Mouse (Mus musculus) thymus, adult 18-20 months (tissue): Measurements from ENCODE around the gene Ipo13.

Source experiments
- DNase-seq, 2 experiments: peaks; one replicate each; pipeline ENCODE4 v3.0.0; 2022; ENCODE audit warnings: mixed read lengths in 2 of 2

Gene Ipo13

DNA sequence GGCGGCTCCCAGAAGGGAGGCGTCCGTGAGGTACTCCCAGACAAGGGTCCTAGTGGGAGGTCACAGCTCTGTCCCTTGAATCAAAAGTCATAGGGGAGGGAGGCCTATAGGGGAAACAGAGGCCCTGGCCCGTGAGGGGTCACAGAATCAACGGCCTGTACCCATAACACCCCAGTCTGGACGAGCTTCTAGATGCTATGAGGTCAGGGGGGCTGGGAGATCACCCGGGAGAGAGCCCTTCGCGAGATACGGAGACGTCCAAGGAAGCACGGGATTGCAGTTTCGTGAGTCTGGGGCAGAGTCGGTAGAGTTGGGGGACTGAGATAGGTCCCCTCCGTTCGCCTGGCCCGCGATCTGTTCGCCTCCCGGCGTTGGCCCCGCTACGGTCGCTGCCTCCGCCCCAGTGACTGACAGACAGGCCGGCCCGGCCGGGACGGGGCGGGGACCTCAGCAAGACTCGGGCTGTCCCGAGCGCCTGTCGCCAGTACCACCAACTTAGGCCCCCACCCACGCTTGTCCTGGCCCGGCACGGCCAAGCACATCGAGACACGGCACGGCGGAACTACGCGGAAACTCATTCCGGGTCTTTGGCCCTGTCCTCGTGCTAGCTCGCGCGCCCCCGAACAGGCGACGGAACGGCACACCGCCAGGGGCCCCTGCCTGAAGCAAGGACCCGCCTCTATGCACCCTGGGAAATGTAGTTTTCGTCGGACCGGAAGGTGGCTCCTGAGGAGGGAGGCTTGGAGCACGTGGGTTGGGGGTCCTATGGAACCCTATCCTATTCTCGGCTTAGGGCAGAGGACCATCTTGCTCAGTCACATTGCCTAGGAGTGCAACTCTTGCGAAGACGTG lies at the start of gene Ipo13:
TSS of gene Ipo13 (minus strand) at position 409 of the 852 bp plus-strand sequence.
- DNase-seq = peak; percentile 84 to 90

DNA sequence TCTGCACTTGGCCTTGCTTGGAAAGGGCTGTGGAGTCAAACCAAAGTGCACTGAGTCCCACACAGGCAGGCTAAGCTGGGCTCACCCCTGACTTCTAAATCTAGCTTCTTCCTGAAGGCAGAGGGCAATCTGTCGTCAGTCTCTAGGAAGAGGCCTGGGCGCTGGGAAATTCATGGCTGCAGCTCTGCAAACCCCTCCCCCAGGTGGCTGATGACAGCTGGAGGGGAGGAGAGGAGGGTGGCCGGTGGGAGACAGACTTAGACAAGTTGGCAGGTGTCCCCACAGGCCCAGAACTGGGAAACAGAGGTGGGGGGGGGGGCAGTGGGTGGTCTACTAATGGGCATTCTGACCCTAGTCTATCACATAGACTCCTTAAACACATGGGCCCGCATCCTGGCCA lies 42.7 kb upstream of the Ipo13 start:
- DNase-seq = no peak

DNA sequence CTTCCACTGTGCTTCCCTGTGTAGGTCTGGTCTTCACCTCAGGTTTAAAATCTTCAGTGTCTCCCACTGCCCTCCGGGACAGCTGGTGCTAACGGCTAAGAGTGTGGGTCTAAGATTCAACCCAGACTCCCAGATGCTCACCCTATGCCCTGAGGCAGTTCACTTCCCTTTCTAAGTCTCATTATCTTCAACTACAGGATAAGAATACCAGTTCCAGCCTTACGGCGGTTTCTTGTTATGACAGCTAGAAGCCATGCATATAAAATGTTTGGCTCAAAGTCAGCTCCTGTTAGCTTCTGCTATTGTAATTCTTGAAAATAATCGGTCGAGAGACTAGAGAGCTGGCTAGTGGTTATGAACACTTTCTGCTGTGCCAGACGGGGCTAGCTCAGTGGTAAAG lies 32.7 kb upstream of the Ipo13 start:
- DNase-seq = no peak

DNA sequence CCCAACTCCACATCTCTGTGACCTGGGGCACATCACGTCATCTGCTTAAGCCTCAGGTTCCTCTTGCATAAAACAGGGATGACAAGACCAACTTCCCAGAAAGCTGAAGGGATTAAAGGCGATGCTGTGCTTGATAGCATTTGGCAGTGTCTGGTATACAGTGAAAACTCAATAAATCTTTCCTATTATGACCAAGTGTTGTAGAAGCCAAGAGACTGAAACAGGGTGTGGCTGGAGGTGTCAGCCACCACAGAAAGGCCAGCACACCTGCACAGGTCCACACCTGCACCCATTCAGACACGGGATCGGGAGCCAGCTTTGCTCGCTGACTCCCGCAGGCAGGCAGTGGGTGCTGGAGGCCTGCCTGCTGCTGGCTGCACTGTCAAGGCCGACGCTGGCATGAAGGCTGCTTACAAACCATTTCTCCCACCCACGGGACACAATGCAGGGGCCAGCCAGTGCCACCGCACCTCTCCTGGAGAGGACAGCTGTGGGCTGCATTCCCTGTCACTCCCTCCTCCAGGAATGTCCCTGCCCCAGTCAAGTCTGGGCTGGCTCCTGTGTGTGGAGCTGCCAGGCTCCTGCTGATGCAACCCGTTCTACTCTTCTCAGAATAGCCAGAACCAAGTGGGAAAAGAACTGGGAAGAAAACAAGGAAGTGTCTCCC lies 32.0 kb upstream of the Ipo13 start:
- DNase-seq = no peak

DNA sequence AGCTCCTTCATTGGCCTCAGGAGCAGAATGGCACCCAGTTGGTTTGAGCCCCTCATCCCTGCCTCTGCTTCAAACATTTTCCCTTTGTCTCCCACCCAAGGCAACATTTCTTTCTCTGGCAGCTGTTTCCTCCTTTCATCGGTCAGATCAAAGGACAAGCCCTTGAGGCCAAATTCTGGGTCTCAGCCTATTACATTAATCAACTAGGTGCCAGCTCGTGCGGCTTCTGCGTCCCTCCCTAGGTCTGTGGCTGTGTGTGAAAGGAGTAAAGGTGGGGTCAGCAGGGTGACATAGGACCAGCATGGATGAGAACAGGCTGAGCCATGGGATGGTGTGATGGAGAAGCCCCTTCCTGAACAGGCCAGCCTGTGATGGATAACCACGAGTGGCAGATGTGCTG lies 28.5 kb upstream of the Ipo13 start:
- DNase-seq = no peak

DNA sequence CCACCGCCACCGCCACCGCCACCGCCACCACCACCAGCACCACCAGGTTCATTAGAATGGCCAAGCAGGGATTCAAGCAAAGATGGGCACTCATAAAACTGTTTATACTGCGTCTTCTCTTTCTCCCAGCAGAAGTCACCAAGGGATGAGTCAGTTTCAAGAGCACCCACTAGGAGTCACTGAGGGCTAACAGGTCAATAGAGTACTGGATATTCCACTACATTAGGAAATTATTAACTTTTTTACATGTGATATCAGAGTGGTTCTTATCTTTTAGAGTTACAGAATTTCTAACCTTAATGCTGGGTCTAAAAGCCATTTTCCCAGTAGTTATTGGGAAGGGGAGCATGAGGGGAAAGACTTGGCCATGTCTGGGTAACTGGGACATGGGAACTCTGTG lies 22.2 kb upstream of the Ipo13 start:
- no peak for DNase-seq

DNA sequence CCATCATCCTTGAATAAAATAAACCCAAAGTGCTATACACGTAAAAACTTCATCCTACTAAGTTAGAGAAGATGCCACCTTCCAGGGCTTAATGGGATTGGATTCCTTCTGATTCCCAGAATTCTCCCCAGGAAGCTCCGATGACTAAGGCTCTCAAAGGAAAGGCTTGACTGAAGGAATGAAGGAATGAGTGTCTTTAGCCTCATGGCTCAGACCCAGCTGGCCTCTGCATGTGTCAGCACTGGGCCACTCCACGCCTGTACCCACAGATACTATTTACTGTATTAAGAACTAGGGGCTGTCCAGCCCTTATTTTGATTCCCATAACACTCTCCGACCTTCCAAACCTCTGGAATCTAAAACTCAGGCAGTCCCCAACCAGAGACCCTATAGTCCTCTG lies 19.3 kb upstream of the Ipo13 start:
- DNase-seq = no peak

DNA sequence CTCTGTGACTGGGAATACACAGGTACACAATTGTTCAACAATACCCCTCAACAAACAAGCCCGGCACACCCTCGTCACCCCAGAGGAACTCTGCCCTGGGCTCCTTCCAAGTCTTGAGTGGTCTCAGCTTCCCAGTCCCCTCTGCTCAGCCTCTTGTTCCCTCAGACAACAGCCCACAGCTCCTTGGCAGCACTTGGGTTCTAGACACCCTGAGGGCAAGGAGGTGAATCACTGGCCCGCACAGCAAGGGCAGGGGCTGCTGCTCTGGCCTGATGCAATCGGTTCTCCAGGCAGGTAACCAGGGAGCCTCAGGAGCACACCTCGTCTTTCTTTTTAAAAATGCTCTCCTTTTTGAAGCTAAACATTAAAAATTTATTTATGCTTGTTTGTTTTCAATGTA lies 18.4 kb upstream of the Ipo13 start:
- DNase-seq = no peak

DNA sequence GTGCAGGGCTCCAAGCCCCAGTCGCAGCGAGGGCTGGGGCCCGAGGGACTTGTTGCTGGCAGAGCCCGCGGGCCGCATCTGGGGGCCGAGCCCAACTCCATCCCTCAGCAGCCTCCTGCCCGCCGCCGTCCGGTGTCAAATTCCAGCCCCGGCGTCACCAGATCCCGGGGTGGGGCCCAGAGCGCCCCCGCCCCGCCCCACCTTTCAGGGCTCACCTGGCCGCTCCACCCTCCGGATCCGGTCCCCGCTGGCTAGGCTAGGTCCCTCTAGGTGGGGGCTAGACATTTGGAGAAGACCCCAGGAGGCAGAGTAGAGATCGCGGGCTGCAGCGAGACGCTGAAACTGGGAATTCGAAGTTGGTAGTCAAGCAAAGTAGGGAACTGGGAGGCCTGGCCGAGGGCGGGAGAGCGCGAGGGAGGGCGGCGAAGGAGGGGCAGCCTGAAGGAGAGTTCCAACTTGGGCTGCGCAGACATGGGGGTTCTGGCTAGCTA lies 14.6 kb upstream of the Ipo13 start, which contains the start of gene Artn:
TSS of gene Artn (minus strand) at position 373 of the 491 bp plus-strand sequence.
- DNase-seq = no peak

DNA sequence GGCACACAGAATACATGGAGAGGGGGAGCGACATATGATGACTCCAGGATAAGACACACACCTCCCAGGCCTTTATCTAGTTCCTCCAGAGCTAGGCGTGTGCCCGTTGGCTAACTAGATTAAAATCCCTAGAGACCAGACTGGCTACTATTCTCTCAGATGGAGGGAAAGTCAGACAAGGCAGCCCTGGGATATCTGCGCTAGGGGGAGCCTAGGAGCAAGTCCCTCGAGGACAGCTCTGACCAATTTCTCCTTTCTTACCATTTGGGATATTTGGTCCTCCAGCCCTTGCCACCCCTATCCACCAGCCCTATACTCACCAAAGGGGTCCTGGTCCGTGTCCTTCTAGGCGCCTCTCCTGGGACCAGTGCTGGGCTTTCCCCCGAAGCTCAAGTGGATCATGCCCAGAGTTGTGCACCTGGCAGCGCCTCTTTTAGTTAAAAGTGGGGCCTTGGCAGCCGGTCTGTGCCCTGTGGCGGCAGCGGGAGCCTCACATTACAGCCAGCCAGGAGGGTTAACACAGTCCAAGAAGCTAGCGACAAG lies 14.0 kb upstream of the Ipo13 start:
- DNase-seq = no peak

DNA sequence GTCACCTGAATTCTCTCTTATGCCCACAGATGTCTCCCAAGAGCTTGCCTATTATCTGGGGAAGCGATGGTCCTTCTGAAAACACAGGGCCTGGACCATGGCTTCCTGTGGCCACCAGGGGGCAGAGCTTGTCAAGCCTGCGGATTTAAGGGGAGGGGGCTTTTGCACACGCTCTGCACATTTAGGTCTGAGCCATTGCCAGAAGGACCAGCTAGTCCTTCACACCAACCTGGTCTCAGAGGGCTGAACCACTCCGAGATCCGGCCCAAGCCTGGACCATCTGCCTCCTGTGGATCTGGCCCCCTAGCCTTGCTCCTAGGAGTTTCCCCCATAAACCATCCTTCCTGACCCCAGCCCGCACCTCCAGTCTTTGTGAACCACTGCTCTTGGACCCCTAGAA lies 13.4 kb upstream of the Ipo13 start:
- no peak for DNase-seq

DNA sequence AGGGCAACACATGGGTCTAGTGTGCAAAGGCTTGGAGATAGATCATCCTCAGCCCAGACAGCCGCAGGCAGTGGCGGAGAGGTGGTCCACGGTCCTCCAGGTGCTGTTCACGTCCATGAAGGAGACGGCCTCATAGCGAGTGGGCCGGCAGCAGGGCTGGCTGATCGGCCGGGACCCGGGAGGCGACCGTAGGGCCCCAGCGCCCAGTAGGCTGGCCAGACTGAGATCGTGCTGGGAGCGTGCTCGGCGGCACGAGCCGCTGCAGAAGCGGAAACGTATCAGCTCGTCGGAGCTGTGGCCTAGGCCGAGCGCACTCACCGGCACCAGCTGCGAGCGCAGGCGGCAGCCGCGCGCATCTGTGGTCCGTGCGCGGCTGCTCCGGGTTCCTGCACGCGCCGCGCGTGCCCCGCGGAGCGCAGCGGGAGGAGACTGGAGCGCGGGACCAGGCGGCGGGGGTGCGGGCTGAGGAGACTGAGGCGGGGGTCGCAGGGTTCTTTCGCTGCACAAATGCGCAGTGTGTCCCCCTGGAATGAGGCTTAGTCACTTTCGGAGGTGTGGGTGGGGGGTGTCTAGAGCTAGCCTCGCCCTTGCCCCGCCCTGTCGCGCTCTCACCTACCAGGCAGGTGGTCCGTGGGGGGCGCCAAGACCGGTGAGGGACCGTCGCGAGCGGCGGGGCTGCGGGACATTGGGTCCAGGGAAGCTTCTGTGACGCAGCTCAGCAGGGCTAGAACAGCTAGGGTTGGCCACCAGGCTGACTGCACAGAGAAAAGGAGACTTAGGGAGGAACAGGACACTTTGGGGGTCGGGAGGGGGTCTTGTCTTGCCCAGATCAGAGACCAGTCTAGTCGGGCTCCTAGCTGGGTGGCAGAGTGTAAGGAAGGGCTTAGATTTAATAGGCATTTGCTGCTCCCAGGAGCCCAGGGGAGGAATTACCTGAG lies 12.0 kb upstream of the Ipo13 start:
- no peak for DNase-seq

DNA sequence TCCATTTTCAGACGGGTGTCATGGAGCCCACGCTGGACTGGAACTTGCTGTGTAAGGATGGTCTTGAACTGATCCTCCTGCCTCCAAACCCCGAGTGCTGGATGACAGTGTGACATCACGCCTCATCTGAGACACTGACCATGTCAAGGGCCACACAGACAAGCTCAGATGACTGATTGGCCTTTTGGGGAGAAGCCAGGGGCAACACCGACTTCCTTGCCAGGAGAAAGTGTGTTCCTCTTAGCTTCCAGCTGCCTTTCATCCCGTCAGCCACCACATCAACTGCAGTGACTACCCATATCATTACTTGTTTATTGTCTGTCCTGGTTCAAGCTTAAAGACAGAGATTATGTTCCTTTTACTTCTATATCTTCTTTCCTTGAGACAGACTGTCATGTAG lies 10.1 kb upstream of the Ipo13 start:
- DNase-seq = no peak

DNA sequence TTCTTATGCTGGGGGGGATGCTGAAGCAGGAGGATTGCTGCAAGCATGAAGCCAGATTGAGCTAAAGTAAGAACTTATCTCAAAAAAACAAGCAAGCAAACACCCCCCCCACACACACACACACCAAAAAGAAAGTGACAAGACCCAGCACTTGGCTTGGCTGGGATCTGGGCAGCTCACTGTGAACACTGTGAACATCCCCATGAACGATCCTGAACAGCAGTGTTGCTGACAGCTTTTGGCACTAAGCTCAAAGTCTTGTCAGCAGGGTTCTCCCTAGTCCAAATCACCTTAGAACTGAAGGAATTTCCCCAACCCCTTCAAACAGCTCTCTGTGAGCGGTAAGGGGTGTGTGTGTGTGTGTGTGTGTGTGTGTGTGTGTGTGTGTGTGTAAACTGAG lies 8.7 kb upstream of the Ipo13 start:
- no peak for DNase-seq

DNA sequence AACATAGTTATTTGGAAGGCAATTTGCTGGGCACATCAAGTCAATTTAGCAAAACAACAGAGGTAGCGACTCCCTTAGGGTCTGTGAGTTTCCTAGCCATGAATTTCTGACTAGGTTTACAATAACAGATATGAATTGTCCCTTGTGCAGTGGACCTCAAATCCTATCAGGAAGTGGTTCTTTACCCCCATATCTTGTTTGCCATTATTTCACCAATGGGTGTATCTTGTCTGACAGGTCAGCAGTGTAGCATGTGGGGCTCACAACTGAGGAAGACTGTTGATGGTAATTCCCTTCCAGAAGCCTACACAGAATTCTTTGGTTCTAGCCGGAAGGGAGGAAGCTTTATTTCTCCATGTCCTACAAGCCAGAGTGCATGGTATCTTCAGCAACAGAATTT lies 6.6 kb upstream of the Ipo13 start:
- DNase-seq = no peak

DNA sequence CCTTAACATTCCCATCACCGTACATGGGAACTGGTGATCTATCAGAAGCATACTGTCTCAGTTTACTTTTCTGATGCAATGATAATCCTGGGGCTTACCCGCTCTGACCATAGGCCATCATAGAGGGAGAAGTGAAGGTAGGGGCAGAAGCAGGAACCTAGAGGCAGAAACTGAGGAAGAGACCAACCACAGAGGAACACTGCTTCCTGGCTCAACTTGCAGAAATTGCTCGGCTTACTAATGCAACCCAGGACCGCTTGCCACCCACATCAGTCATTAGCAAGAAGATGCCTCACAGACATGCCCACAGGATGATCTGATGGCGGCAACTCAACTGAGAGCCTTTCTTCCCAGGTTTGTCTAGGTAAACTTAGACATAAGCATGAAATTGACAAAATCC lies 4.0 kb upstream of the Ipo13 start:
- no peak for DNase-seq

DNA sequence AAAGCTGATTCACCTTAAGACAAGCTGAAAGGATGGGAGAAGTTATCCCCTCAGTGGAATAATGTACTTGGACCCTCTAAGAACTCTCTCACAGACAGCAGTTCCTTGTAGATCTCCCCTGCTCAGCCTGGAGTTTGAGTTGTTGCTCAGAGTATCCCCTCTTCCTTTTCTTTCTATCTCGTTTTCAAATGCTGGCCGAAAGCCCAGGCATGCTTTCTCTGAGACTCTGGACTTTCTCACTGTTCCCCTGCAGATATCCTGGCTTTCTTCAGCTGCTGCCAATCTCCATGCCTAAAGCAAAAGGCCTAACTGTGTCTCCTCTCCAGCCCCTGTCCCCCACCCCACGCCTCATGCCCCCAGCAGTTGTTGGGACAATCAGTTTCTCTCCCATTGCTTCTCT lies 3.5 kb upstream of the Ipo13 start:
- DNase-seq = no peak

DNA sequence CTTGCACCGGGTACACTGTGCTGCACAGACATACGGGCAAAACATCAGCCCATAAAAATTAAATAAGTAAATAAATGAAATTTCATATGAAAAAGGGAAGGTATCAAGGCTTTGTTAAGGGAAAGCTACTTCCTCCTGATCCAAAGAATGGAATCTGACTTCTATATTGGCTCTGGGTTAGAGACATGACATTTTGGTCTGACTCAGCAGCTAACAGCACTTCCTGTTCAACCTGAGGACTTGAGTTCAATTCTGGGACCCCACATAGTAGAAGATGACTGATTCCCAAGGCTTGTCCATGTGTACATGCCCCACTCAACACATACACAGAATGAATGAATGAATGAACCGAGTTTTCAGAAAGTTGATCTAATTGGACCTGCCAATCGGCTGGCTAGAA lies 3.0 kb upstream of the Ipo13 start:
- no peak for DNase-seq

DNA sequence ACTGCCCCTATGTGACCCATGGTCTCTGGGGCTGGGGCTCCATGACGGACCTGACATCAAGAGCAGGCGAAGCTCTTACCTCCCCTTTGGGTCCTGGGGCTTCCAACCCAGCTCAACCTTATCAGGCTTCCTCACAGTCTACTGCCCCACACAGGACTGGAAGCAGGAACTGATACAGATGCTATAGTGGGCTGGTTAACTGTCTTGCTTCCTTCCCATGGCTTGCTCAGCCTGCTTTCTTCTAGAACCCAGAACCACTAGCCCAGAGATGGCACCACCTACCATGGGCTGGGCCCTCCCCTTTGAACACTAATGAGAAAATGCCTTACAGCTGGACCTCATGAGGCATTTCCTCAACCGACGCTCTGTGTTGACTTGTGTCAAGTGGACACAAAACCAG lies 2.6 kb upstream of the Ipo13 start:
- DNase-seq = no peak

DNA sequence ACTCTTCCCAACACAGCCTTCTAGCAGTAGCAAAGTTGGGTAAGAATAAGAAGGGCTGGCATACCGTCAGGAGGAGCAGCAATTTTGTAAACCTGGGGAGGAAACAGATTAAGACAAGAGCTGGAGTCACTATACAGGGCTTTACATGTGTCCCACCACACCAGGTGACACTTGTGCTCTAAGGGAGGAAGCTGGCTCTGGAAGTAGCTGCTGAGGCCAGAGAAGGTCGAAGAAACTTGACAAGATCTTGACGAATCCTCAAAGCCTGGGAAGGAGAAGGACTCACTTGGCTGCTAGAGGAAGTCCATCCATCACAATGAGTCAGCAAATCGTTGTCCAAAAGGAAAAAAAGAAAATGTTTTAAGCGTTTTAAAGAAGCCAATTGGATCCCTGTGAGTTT lies 1.6 kb upstream of the Ipo13 start:
- no peak for DNase-seq

DNA sequence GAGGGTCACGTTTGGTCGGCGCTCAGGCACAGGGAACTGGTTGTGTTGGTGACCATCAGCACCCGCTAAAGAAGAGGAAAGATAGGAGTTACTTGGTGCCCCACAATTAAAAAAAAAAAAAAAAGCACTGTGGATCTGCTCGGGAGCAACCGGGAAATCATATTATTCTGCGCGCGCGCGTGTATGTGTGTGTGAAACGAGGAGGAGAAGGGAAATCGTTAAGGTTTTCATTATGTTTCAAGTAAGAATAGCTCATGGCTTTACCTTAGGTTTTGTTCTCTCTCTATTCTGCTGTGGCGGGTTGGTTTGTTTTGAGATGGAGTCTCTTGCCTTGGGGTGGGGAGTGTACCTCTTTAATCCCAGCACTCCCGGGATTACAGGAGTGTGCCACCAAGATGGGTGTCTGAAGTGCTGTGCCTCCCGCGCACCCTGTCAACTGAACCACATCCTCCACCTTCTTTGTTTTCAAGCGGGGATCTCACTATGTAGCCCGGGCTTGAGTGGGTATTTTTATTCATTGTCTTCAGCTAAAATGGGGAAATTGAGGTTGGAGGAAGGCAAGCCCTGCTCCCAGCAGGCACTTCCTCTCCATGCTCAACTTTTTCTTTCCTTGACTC lies 798 bp upstream of the Ipo13 start:
- no peak for DNase-seq

DNA sequence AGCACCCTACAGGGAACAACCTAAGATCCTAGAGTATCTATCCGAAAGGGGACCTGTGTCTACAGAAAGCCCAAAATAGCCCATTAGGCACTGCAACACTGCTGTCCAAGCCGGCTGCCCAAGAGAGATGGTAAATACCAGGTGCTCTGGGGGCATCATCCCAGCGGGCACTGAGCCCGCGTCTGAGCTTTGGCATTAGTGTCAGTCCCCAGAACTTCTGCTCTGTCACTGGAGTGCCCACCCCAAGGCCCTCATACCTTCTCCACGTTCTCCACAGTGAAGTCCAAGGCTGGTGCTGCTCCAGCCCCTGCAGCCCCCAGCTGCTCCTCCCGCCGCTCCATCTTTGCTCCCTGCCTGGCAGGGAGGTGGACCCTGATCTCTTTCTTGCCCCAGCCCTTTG lies 768 bp downstream of the Ipo13 start:
- no peak for DNase-seq
